Mouse (Mus musculus) T-cell, adult 2 months (primary cell): ENCODE results near the gene Gm5431.
A peak's percentile ranks its signal among the peaks of the same experiment; 100 is the strongest.

Experiments used
- DNase-seq: peaks from one replicate; pipeline ENCODE4 v3.0.0; 2022; ENCODE audit warnings: low spot score

Gene Gm5431

GRCm38 (mm10) chr11:48838879-48839680 is 62.9 kb downstream of the Gm5431 start:
- no peak for DNase-seq

- peak; percentile 53 for DNase-seq
Measured at GRCm38 (mm10) chr11:48838181-48838797, 63.7 kb downstream of the Gm5431 start.
